Mouse (Mus musculus) duodenum, adult 2 months (tissue): ENCODE measurements around the gene Olfr310. TPM values are rescaled to one million over a fixed set of nuclear protein-coding genes. Genes with fewer than 3 reads are reported as not detected.

Experiments
- polyA plus RNA-seq: library from polyadenylated mRNA; depleted of rRNA; stranded (reverse); fragments of >200 nt; gene quantifications from 2 replicates; pipeline ENCODE4 v1.2.3, GENCODE M21; 2012; ENCODE audit warnings: low replicate concordance; rRNA removed

Olfr310 gene
- not detected in 2 replicates for polyA plus RNA-seq

DNA sequence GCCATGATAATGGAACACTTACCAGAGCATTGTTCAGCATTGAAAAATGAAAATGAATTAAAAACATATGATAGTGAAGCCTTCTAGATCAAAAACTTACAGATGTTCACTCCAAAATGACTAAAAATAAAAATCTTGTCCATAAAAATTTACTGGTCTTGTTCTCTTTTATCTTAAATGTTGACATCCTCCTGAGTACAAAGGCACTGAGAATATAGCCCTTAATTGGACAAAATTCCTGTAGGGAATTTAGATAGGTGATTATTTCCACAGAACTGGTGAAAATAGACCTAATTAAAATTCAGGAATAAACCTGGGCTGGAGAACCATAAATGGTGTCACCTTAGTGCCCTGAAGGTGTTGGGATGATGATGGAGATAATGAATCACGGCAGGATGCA lies at the start of gene Olfr310:
Gene Olfr310 (minus strand): TSS at position 101 of the 400 bp plus-strand sequence.

GRCm38 (mm10) chr7:86325530-86325929 lies 48.6 kb upstream of the Olfr310 start, which contains the start of gene Olfr308:
Gene Olfr308 (minus strand): TSS chr7:86325630.

DNA sequence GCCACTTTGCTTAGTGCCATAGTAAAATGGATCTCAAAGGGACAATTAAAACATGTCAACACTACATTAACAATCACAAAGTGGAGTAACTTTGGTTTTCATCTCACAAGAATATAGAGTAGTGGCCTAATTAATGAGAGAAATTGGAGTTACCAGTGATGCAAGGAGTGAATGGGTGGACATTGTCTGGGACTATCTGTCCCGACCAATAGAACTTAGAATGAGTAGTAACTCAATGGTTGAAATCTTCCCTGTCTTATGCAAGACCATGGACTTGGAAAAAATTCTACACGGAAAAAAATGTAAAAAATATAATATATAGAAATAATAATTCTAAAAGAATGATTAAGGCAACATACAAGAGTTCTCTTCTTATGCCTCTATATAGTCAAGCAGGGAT lies 36.6 kb upstream of the Olfr310 start, which contains the start of gene Olfr309:
Gene Olfr309 (minus strand): TSS at position 101 of the 400 bp plus-strand sequence.

DNA sequence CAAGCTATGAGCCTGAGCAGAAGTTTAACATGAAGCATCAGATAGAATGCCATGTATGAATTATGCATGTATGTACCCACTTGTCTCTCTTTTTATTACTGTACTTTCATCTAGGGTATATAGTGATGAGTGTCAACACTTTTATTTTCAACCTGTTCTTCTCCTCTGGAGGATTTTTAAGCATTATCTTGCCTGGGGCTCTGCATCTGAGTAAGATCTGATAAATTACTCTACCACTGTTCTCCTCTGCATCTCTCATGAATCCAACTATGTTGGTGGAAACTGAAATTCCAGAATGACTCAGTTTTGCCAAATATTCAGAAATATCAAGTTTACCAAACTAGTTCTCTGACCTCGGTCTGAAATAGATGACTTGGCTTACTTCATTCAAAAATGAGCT lies 30.8 kb downstream of the Olfr310 start, which contains the start of gene Vmn2r76:
Gene Vmn2r76 (minus strand): TSS at position 101 of the 400 bp plus-strand sequence.

Other genes with a start within 250 kb of the Olfr310 start
- not detected in 2 replicates for gene Vmn2r75, start 105.4 kb downstream of the Olfr310 start, polyA plus RNA-seq
- not detected in 2 replicates for gene Vmn2r76, start 30.9 kb downstream of the Olfr310 start, polyA plus RNA-seq
- not detected in 2 replicates for gene Olfr309, start 36.5 kb upstream of the Olfr310 start, polyA plus RNA-seq
- gene Olfr308, start 48.5 kb upstream of the Olfr310 start, polyA plus RNA-seq: not detected in 2 replicates
- gene Olfr307, start 60.4 kb upstream of the Olfr310 start, polyA plus RNA-seq: not detected in 2 replicates
- not detected in 2 replicates for gene Olfr305, start 89.8 kb upstream of the Olfr310 start, polyA plus RNA-seq
- gene Olfr304, start 109.5 kb upstream of the Olfr310 start, polyA plus RNA-seq: not detected in 2 replicates
- not detected in 2 replicates for gene Olfr303, start 120.6 kb upstream of the Olfr310 start, polyA plus RNA-seq
- gene Olfr301, start 126.7 kb upstream of the Olfr310 start, polyA plus RNA-seq: not detected in 2 replicates
- not detected in 2 replicates for gene Olfr299, start 182.7 kb upstream of the Olfr310 start, polyA plus RNA-seq
- not detected in 2 replicates for gene Olfr298, start 215.3 kb upstream of the Olfr310 start, polyA plus RNA-seq
- not detected in 2 replicates for gene Olfr297, start 242.8 kb upstream of the Olfr310 start, polyA plus RNA-seq